Mouse (Mus musculus): ENCODE data around the gene Igsf11. TPM values are rescaled to one million over a fixed set of nuclear protein-coding genes. Genes with fewer than 3 reads are reported as not detected.
"Not testable (repeated sequence)": the region's sequence is repeated elsewhere in the genome, so short reads cannot be mapped to it uniquely, and the experiment has no call there.

Gene Igsf11
- polyA plus RNA-seq, 1 experiment from 2014 or later, result 0.66 TPM

- no peak overlapping the region for H3K27ac ChIP-seq
- H3K4me1 ChIP-seq, result peaks cover 8% of the 10 kb centered on the region
- H3K4me2 ChIP-seq, result no peak overlapping the region
- no peak for ATAC-seq (ENCODE audit: insufficient number of reproducible peaks, insufficient read depth, low FRiP score, low TSS enrichment, low read depth)
- no peaks in the 10 kb centered on the region for H3K9me3 ChIP-seq
- WGBS, result 73% methylated on average over 9 of the region's 9 CpGs
- H3K27me3 ChIP-seq, result no peaks in the 10 kb centered on the region
- H3K4me3 ChIP-seq, result no peak overlapping the region
- H3K36me3 ChIP-seq, result no peaks in the 10 kb centered on the region
- H3K9ac ChIP-seq, result no peak overlapping the region
These were observed 66.3 kb downstream of the Igsf11 start for GRCm38 (mm10) chr16:38958801-38959200.

GRCm38 (mm10) chr16:38960550-38960949 is 68.1 kb downstream of the Igsf11 start:
- Histone ChIP-seq H3K27me3 (no peaks in the 10 kb centered on the region), H3K4me3 (no peak overlapping the region), H3K36me3 (no peaks in the 10 kb centered on the region), H3K4me2 (no peak overlapping the region), H3K9ac (no peak overlapping the region), H3K4me1 (peaks cover 8% of the 10 kb centered on the region), H3K27ac (no peak overlapping the region), H3K9me3 (no peaks in the 10 kb centered on the region)
- no peak for ATAC-seq (ENCODE audit: insufficient number of reproducible peaks, insufficient read depth, low FRiP score, low TSS enrichment, low read depth)
- 76% methylated on average over 8 of the region's 8 CpGs for WGBS

GRCm38 (mm10) chr16:38961865-38962264 is 69.4 kb downstream of the Igsf11 start:
- no peaks in the 10 kb centered on the region for H3K9me3 ChIP-seq
- no peak overlapping the region for H3K27ac ChIP-seq
- no peak for ATAC-seq (ENCODE audit: insufficient number of reproducible peaks, insufficient read depth, low FRiP score, low TSS enrichment, low read depth)
- WGBS, result 84% methylated on average over 2 of the region's 2 CpGs
- H3K4me1 ChIP-seq, result peaks cover 8% of the 10 kb centered on the region
- H3K36me3 ChIP-seq, result no peaks in the 10 kb centered on the region
- no peak overlapping the region for H3K4me2 ChIP-seq
- no peak overlapping the region for H3K4me3 ChIP-seq
- H3K9ac ChIP-seq, result no peak overlapping the region
- H3K27me3 ChIP-seq, result no peaks in the 10 kb centered on the region

- H3K27ac ChIP-seq, result no peak overlapping the region
- 38% methylated on average over 9 of the region's 9 CpGs for WGBS
- no peaks in the 10 kb centered on the region for H3K36me3 ChIP-seq
- no peak for ATAC-seq (ENCODE audit: insufficient number of reproducible peaks, insufficient read depth, low FRiP score, low TSS enrichment, low read depth)
- no peak overlapping the region for H3K9ac ChIP-seq
- peak overlapping the region; percentile 33 for H3K4me2 ChIP-seq
- H3K4me1 ChIP-seq, result peaks cover 8% of the 10 kb centered on the region
- H3K9me3 ChIP-seq, result no peaks in the 10 kb centered on the region
- no peaks in the 10 kb centered on the region for H3K27me3 ChIP-seq
- H3K4me3 ChIP-seq, result no peak overlapping the region
These were observed 70.2 kb downstream of the Igsf11 start for GRCm38 (mm10) chr16:38962695-38963094.

GRCm38 (mm10) chr16:38967026-38967425 is 74.6 kb downstream of the Igsf11 start:
- no peaks in the 10 kb centered on the region for H3K9me3 ChIP-seq
- H3K27me3 ChIP-seq, result no peaks in the 10 kb centered on the region
- H3K4me1 ChIP-seq, result peaks cover 8% of the 10 kb centered on the region
- H3K36me3 ChIP-seq, result no peaks in the 10 kb centered on the region
- H3K27ac ChIP-seq, result no peak overlapping the region
- H3K4me2 ChIP-seq, result no peak overlapping the region
- H3K9ac ChIP-seq, result no peak overlapping the region
- no peak for ATAC-seq (ENCODE audit: insufficient number of reproducible peaks, insufficient read depth, low FRiP score, low TSS enrichment, low read depth)
- H3K4me3 ChIP-seq, result no peak overlapping the region
- WGBS, result 83% methylated on average over 10 of the region's 10 CpGs

- H3K4me1 ChIP-seq, result no peaks in the 10 kb centered on the region
- no peaks in the 10 kb centered on the region for H3K36me3 ChIP-seq
- H3K9ac ChIP-seq, result no peak overlapping the region
- no peak overlapping the region for H3K27ac ChIP-seq
- ATAC-seq (ENCODE audit: insufficient number of reproducible peaks, insufficient read depth, low FRiP score, low TSS enrichment, low read depth), result no peak
- H3K27me3 ChIP-seq, result 0 out of 2 replicates have a peak, but pooled peaks cover 2% of the 10 kb centered on the region
- H3K4me3 ChIP-seq, result no peak overlapping the region
- WGBS, result 75% methylated on average over 13 of the region's 13 CpGs
- no peak overlapping the region for H3K4me2 ChIP-seq
- H3K9me3 ChIP-seq, result no peaks in the 10 kb centered on the region
These were observed 83.7 kb downstream of the Igsf11 start for GRCm38 (mm10) chr16:38976151-38976550.

GRCm38 (mm10) chr16:38978546-38978945 is 86.1 kb downstream of the Igsf11 start:
- H3K4me3 ChIP-seq, result no peak overlapping the region
- H3K4me2 ChIP-seq, result no peak overlapping the region
- 85% methylated on average over 2 of the region's 2 CpGs for WGBS
- H3K4me1 ChIP-seq, result peaks cover 9% of the 10 kb centered on the region
- ATAC-seq (ENCODE audit: insufficient number of reproducible peaks, insufficient read depth, low FRiP score, low TSS enrichment, low read depth), result no peak
- H3K36me3 ChIP-seq, result no peaks in the 10 kb centered on the region
- 0 out of 2 replicates have a peak, but pooled peaks cover 2% of the 10 kb centered on the region for H3K27me3 ChIP-seq
- no peak overlapping the region for H3K27ac ChIP-seq
- no peak overlapping the region for H3K9ac ChIP-seq
- H3K9me3 ChIP-seq, result no peaks in the 10 kb centered on the region

- 39% methylated on average over 5 of the region's 5 CpGs for WGBS
- Histone ChIP-seq H3K4me3 (no peak overlapping the region), H3K27ac (no peak overlapping the region), H3K4me1 (peaks cover 9% of the 10 kb centered on the region), H3K27me3 (0 out of 2 replicates have a peak, but pooled peaks cover 2% of the 10 kb centered on the region), H3K9me3 (no peaks in the 10 kb centered on the region), H3K36me3 (no peaks in the 10 kb centered on the region), H3K4me2 (no peak overlapping the region), H3K9ac (no peak overlapping the region)
- no peak for ATAC-seq (ENCODE audit: insufficient number of reproducible peaks, insufficient read depth, low FRiP score, low TSS enrichment, low read depth)
These were observed 88.1 kb downstream of the Igsf11 start for GRCm38 (mm10) chr16:38980546-38980945.

- H3K27ac ChIP-seq, result no peak overlapping the region
- H3K4me1 ChIP-seq, result peaks cover 9% of the 10 kb centered on the region
- 0% methylated on average over 5 of the region's 5 CpGs for WGBS
- no peak overlapping the region for H3K4me3 ChIP-seq
- no peak overlapping the region for H3K4me2 ChIP-seq
- 0 out of 2 replicates have a peak, but pooled peaks cover 2% of the 10 kb centered on the region for H3K27me3 ChIP-seq
- ATAC-seq (ENCODE audit: insufficient number of reproducible peaks, insufficient read depth, low FRiP score, low TSS enrichment, low read depth), result no peak
- H3K9me3 ChIP-seq, result no peaks in the 10 kb centered on the region
- H3K9ac ChIP-seq, result no peak overlapping the region
- H3K36me3 ChIP-seq, result no peaks in the 10 kb centered on the region
These were observed 89.6 kb downstream of the Igsf11 start for GRCm38 (mm10) chr16:38982051-38982450.

GRCm38 (mm10) chr16:38982508-38983236 is 90.2 kb downstream of the Igsf11 start:
- H3K4me3 ChIP-seq, result no peak overlapping the region
- H3K36me3 ChIP-seq, result no peaks in the 10 kb centered on the region
- H3K9ac ChIP-seq, result no peak overlapping the region
- H3K9me3 ChIP-seq, result no peaks in the 10 kb centered on the region
- peaks cover 9% of the 10 kb centered on the region for H3K4me1 ChIP-seq
- no peak overlapping the region for H3K27ac ChIP-seq
- H3K4me2 ChIP-seq, result no peak overlapping the region
- H3K27me3 ChIP-seq, result 0 out of 2 replicates have a peak, but pooled peaks cover 2% of the 10 kb centered on the region
- 15% methylated on average over 12 of the region's 12 CpGs for WGBS
- ATAC-seq (ENCODE audit: insufficient number of reproducible peaks, insufficient read depth, low FRiP score, low TSS enrichment, low read depth), result no peak

- 68% methylated on average over 3 of the region's 3 CpGs for WGBS
- H3K4me3 ChIP-seq; H3K27me3 ChIP-seq; H3K27ac ChIP-seq; H3K4me1 ChIP-seq; ATAC-seq (ENCODE audit: insufficient number of reproducible peaks, insufficient read depth, low FRiP score, low TSS enrichment, low read depth); H3K36me3 ChIP-seq; H3K9me3 ChIP-seq; H3K9ac ChIP-seq; H3K4me2 ChIP-seq: not testable (repeated sequence)
These were observed 91.4 kb downstream of the Igsf11 start for GRCm38 (mm10) chr16:38983850-38984249.

- Histone ChIP-seq H3K4me3 (no peak overlapping the region), H3K4me1 (peaks cover 9% of the 10 kb centered on the region), H3K27ac (no peak overlapping the region), H3K9ac (no peak overlapping the region), H3K4me2 (no peak overlapping the region), H3K9me3 (no peaks in the 10 kb centered on the region), H3K36me3 (no peaks in the 10 kb centered on the region), H3K27me3 (no peaks in the 10 kb centered on the region)
- WGBS, result 58% methylated on average over 3 of the region's 3 CpGs
- ATAC-seq (ENCODE audit: insufficient number of reproducible peaks, insufficient read depth, low FRiP score, low TSS enrichment, low read depth), result no peak
These were observed 92.9 kb downstream of the Igsf11 start for GRCm38 (mm10) chr16:38985411-38985810.
